Mouse (Mus musculus) midbrain, embryonic 11.5 days (tissue): ENCODE measurements around the gene Rcc1. TPM values are rescaled to one million over a fixed set of nuclear protein-coding genes. Genes with fewer than 3 reads are reported as not detected.
"Not testable (repeated sequence)": the region's sequence is repeated elsewhere in the genome, so short reads cannot be mapped to it uniquely, and the experiment has no call there.

Experiments
- ATAC-seq: fragments of 200-750 bp; cut with Nextera tagmentation; 2 replicates; pipeline ENCODE4 v1.8.0; 2017; ENCODE audit warnings: moderate TSS enrichment, moderate library complexity; ENCODE audit not compliant: low FRiP score
- DNase-seq: peaks from one replicate; pipeline ENCODE4 v3.0.0; 2015; ENCODE audit warnings: low spot score; ENCODE audit errors: missing footprints
- H3K27ac ChIP-seq: fragments of 300-500 bp; sonication (generic); 2 replicates; pipeline ENCODE4 v1.5.1; 2014; ENCODE audit warnings: low read depth, low read length
- H3K27me3 ChIP-seq: fragments of 300-500 bp; sonication (generic); 2 replicates; pipeline ENCODE4 v1.6.1; 2014; ENCODE audit warnings: mild to moderate bottlenecking, low read length, moderate library complexity, mixed read lengths; ENCODE audit not compliant: control insufficient read depth, insufficient read depth
- H3K36me3 ChIP-seq: fragments of 300-500 bp; sonication (generic); 2 replicates; pipeline ENCODE4 v1.6.1; 2014; ENCODE audit warnings: mild to moderate bottlenecking, low read length, moderate library complexity, mixed read lengths; ENCODE audit not compliant: control insufficient read depth, insufficient read depth
- H3K4me1 ChIP-seq: fragments of 300-500 bp; sonication (generic); 2 replicates; pipeline ENCODE4 v1.6.1; 2014; ENCODE audit warnings: low read length; ENCODE audit not compliant: control insufficient read depth, insufficient read depth
- H3K4me2 ChIP-seq: fragments of 300-500 bp; sonication (generic); 2 replicates; pipeline ENCODE4 v1.6.1; 2014; ENCODE audit warnings: mild to moderate bottlenecking, moderate library complexity
- H3K4me3 ChIP-seq: fragments of 300-500 bp; sonication (generic); 2 replicates; pipeline ENCODE4 v1.5.1; 2014; ENCODE audit warnings: low read depth, low read length
- H3K9ac ChIP-seq: fragments of 300-500 bp; sonication (generic); 2 replicates; pipeline ENCODE4 v1.6.1; 2014; ENCODE audit warnings: low read length
- H3K9me3 ChIP-seq: fragments of 300-500 bp; sonication (generic); 2 replicates; pipeline ENCODE4 v1.6.1; 2016; ENCODE audit warnings: low read length; ENCODE audit not compliant: control insufficient read depth
- WGBS: fragments of 180-500 bp; shearing (Covaris S2); extraction: QIAGEN DNeasy Blood & Tissue Kit; methylation state at CpG from one replicate; pipeline ENCODE4 v1.1.7; 2014; 5-methylcytosine and 5-hydroxymethylcytosine counted together
- polyA plus RNA-seq: library from polyadenylated mRNA; unstranded; fragments of >200 nt; fragmentation: Nextera tagmentation; extraction: Ambion mirVana; gene quantifications from 2 replicates; pipeline ENCODE4 v1.2.1, GENCODE M21; 2014

Gene Rcc1
- polyA plus RNA-seq, 1 experiment from 2014 or later = 70.3 TPM

- Histone ChIP-seq H3K4me1 (peaks cover 9% of the 10 kb centered on the region), H3K27me3 (no peaks in the 10 kb centered on the region), H3K27ac (no peak overlapping the region), H3K9ac (no peak overlapping the region), H3K9me3 (no peaks in the 10 kb centered on the region), H3K4me3 (no peak overlapping the region), H3K4me2 (no peak overlapping the region), H3K36me3 (peaks cover 14% of the 10 kb centered on the region)
- 52% methylated on average over 3 of the region's 3 CpGs for WGBS
- ATAC-seq (no peak), DNase-seq (no peak)
These were observed 41.6 kb downstream of the Rcc1 start for GRCm38 (mm10) chr4:132311801-132312200.

GRCm38 (mm10) chr4:132311209-132311608, 42.2 kb downstream of the Rcc1 start:
- no peak overlapping the region for H3K4me2 ChIP-seq
- H3K9ac ChIP-seq = no peak overlapping the region
- H3K4me3 ChIP-seq = no peak overlapping the region
- DNase-seq (no peak), ATAC-seq (no peak)
- H3K4me1 ChIP-seq = peaks cover 9% of the 10 kb centered on the region
- H3K36me3 ChIP-seq = peaks cover 11% of the 10 kb centered on the region
- no peaks in the 10 kb centered on the region for H3K9me3 ChIP-seq
- WGBS = 33% methylated on average over 1 of the region's 1 CpGs
- H3K27me3 ChIP-seq = no peaks in the 10 kb centered on the region
- no peak overlapping the region for H3K27ac ChIP-seq

GRCm38 (mm10) chr4:132309849-132310472, 43.4 kb downstream of the Rcc1 start:
- Histone ChIP-seq H3K27ac (0 out of 2 replicates have a peak overlapping the region, but pooled peaks have one; percentile 22), H3K27me3 (no peaks in the 10 kb centered on the region), H3K4me1 (peaks cover 9% of the 10 kb centered on the region), H3K9me3 (no peaks in the 10 kb centered on the region), H3K9ac (peak overlapping the region; percentile 96), H3K4me3 (peak overlapping the region; percentile 84), H3K4me2 (peak overlapping the region; percentile 96), H3K36me3 (peaks cover 11% of the 10 kb centered on the region)
- WGBS = 29% methylated on average over 10 of the region's 10 CpGs
- DNase-seq = peak; percentile 87
- ATAC-seq = peak; percentile 28; the same call in 1 of the 2 replicates

GRCm38 (mm10) chr4:132309140-132309848, 44.1 kb downstream of the Rcc1 start:
- peak overlapping the region; percentile 96 for H3K9ac ChIP-seq
- peaks cover 11% of the 10 kb centered on the region for H3K36me3 ChIP-seq
- ATAC-seq (no peak), DNase-seq (peak; percentile 93)
- peak overlapping the region; percentile 96 for H3K4me2 ChIP-seq
- peak overlapping the region; percentile 84 for H3K4me3 ChIP-seq
- H3K27ac ChIP-seq = peak overlapping the region; percentile 69
- H3K27me3 ChIP-seq = no peaks in the 10 kb centered on the region
- WGBS = 1% methylated on average over 15 of the region's 15 CpGs
- H3K4me1 ChIP-seq = peaks cover 9% of the 10 kb centered on the region
- no peaks in the 10 kb centered on the region for H3K9me3 ChIP-seq

GRCm38 (mm10) chr4:132308437-132309139, 44.8 kb downstream of the Rcc1 start:
- WGBS = 2% methylated on average over 41 of the region's 41 CpGs
- Histone ChIP-seq H3K27ac (peak overlapping the region; percentile 69), H3K9ac (peak overlapping the region; percentile 96), H3K36me3 (peaks cover 9% of the 10 kb centered on the region), H3K27me3 (no peaks in the 10 kb centered on the region), H3K4me2 (peak overlapping the region; percentile 96), H3K4me1 (peaks cover 9% of the 10 kb centered on the region), H3K4me3 (peak overlapping the region; percentile 84), H3K9me3 (no peaks in the 10 kb centered on the region)
- ATAC-seq = peak; percentile 93
- peak; percentile 98 for DNase-seq

GRCm38 (mm10) chr4:132306004-132306403, 47.4 kb downstream of the Rcc1 start:
- H3K4me3 ChIP-seq = no peak overlapping the region
- no peak for DNase-seq
- H3K27ac ChIP-seq = no peak overlapping the region
- WGBS = 85% methylated on average over 6 of the region's 6 CpGs
- H3K27me3 ChIP-seq = no peaks in the 10 kb centered on the region
- no peaks in the 10 kb centered on the region for H3K9me3 ChIP-seq
- no peak for ATAC-seq
- peaks cover 7% of the 10 kb centered on the region for H3K36me3 ChIP-seq
- H3K4me1 ChIP-seq = peaks cover 14% of the 10 kb centered on the region
- H3K4me2 ChIP-seq = no peak overlapping the region
- H3K9ac ChIP-seq = no peak overlapping the region

GRCm38 (mm10) chr4:132305276-132305675, 48.1 kb downstream of the Rcc1 start:
- peaks cover 14% of the 10 kb centered on the region for H3K4me1 ChIP-seq
- no peak overlapping the region for H3K4me3 ChIP-seq
- H3K36me3 ChIP-seq = no peaks in the 10 kb centered on the region; the same call in 1 of the 2 replicates
- ATAC-seq (no peak), DNase-seq (no peak)
- H3K9me3 ChIP-seq = no peaks in the 10 kb centered on the region
- H3K4me2 ChIP-seq = no peak overlapping the region
- no peak overlapping the region for H3K9ac ChIP-seq
- no peak overlapping the region for H3K27ac ChIP-seq
- H3K27me3 ChIP-seq = no peaks in the 10 kb centered on the region
- WGBS = 87% methylated on average over 8 of the region's 8 CpGs

GRCm38 (mm10) chr4:132303484-132303883, 49.9 kb downstream of the Rcc1 start:
- H3K4me1 ChIP-seq, H3K36me3 ChIP-seq, H3K9me3 ChIP-seq, H3K27me3 ChIP-seq, ATAC-seq, DNase-seq, H3K27ac ChIP-seq: not testable (repeated sequence)
- Histone ChIP-seq H3K4me3 (peak overlapping the region; percentile 41), H3K9ac (peak overlapping the region; percentile 60), H3K4me2 (peak overlapping the region; percentile 67)
- WGBS = 41% methylated on average over 6 of the region's 6 CpGs
